Mouse (Mus musculus): ENCODE data around the gene Casp8.

DNA sequence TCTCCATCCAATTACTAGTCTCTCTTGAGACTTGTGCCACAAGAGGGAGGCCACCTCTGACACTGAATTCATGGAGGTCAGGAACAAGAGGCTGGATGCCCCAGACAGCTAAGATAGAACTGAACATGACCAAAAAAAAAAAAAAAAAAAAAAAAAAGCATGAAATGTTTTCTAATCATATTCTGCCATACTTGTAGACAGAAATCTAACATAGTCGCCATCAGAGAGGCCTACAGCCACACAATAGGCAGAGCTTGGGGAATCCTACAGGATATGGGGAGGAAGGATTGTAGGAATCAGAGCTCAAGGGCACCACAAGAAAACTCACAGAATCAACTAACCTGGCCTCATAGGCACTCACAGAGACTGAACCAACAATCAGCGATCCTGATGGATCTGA is 469 bp upstream of the Casp8 start:
- TF ChIP-seq POLR2A (IDR thresholded peaks at IDR 0.05; ENCODE audit: extremely low read depth, insufficient read depth, low read length) (no peak), CTCF (IDR thresholded peaks at IDR 0.05; ENCODE audit: extremely low read depth, insufficient read depth, low read length) (no peak)

Measured in cortical plate, adult 2 months (tissue).